Mouse (Mus musculus): ENCODE measurements at regions not wholly inside any gene's neighbourhood (a gene's known extent, or its start where the extent isn't known, plus 50 kb on each side); places are given as distances from the start of the nearest gene placed in this dataset.

DNA sequence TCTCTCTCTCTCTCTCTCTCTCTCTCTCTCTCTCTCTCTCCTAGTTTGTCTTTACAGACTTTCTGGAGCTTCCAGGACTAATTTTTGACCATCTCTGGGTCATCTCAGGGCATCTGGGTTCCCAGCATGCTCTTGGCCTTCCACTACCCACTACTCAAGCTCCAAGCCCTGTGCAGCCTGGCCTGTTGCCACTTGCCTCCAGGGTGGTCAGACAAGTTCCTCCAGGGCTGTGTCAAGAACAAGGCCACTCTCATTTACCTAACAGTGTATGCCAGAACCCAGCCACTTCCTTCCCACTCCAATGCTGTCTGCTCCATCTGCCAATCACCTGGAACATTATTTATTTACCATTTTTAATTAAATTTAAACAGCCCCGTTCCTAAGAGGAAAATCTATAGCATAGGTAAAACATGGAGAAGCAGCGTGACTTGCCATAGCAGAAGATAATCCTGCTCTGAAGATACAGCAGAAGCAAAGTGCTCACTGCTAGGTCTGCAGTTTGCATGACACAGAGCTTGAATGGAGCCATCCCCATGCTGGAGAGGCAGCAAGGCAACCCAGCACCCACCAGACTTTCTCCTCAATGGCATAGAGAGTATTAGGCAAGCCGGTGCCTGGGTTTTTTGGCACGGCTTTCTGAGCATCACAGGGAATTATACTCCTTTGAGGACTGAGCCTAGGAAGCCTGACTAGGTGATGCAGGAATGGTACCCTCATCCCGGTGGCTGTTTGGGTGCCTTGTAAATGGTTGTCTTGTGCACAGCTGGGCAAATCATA is 54.0 kb downstream of the Foxi1 start:
- no peak for DNase-seq (ENCODE audit: low spot score)

DNA sequence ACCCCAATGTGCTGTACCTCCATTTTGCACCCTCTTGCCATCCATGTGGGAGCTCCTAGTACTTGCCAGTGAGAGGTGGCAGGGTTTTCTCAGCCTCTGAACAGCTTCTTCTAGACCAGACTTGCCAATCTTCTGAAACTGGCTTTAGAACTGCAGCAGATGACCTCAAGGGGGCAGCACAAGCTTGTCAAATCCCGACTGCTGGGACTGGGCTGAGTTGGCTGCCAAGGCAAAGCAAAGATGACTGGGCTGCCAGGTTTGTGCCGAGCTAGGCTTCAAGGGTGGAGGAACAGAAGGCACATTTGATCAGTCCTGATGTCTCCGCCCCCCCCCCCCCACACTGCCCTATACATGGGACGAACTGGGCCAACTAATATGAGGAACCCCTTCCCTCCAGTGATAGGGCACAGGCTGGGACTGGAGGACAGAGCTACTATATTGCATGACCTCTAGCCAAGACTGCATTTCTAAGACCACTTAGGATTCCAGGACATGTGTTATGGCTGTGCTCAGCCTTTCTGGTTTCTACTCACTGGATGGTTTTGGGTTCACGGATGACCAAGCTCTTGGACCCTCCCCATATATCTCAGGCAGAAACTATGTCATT is 51.1 kb upstream of the 4930469K13Rik start:
- peak; percentile 27 for DNase-seq (ENCODE audit: low spot score)

Data from c-Kit-positive CD71-positive TER-119-positive erythroid progenitor cells, embryonic 14.5 days (primary cell).